Mouse (Mus musculus): ENCODE results near the gene Dpysl4.

The Dpysl4 gene

GRCm38 (mm10) chr7:139151116-139151515 is 65.3 kb downstream of the Dpysl4 start:
- DNase-seq (ENCODE audit: low spot score): no peak
